Mouse (Mus musculus): ENCODE results near the gene 1700023F06Rik. TPM values are rescaled to one million over a fixed set of nuclear protein-coding genes. Genes with fewer than 3 reads are reported as not detected.
"Not testable (repeated sequence)": the region's sequence is repeated elsewhere in the genome, so short reads cannot be mapped to it uniquely, and the experiment has no call there.

Gene 1700023F06Rik
- total RNA-seq, 2 experiments from 2014 or later = not detected

GRCm38 (mm10) chr11:103223951-103224456 lies 15.6 kb upstream of the 1700023F06Rik start:
- ATAC-seq (replicated peaks; ENCODE audit: low FRiP score, poor library complexity, severe bottlenecking) = no peak

GRCm38 (mm10) chr11:103223444-103223843 lies 15.1 kb upstream of the 1700023F06Rik start:
- no peak for ATAC-seq (replicated peaks; ENCODE audit: low FRiP score, poor library complexity, severe bottlenecking)

- ATAC-seq (replicated peaks; ENCODE audit: low FRiP score, poor library complexity, severe bottlenecking) = not testable (repeated sequence)
Measured at GRCm38 (mm10) chr11:103222718-103223117, 14.4 kb upstream of the 1700023F06Rik start.

GRCm38 (mm10) chr11:103221437-103221836 lies 13.1 kb upstream of the 1700023F06Rik start:
- ATAC-seq (replicated peaks; ENCODE audit: low FRiP score, poor library complexity, severe bottlenecking) = no peak

- ATAC-seq (replicated peaks; ENCODE audit: low FRiP score, poor library complexity, severe bottlenecking) = no peak
Measured at GRCm38 (mm10) chr11:103219995-103220394, 11.6 kb upstream of the 1700023F06Rik start.

- no peak for ATAC-seq (replicated peaks; ENCODE audit: low FRiP score, poor library complexity, severe bottlenecking)
Measured at GRCm38 (mm10) chr11:103219259-103219658, 10.9 kb upstream of the 1700023F06Rik start.

- ATAC-seq (replicated peaks; ENCODE audit: low FRiP score, poor library complexity, severe bottlenecking) = no peak
Measured at GRCm38 (mm10) chr11:103218517-103218901, 10.2 kb upstream of the 1700023F06Rik start.

GRCm38 (mm10) chr11:103217790-103218516 lies 9.6 kb upstream of the 1700023F06Rik start, which contains the start of gene Spata32:
Gene Spata32, minus strand, starts transcription at chr11:103218432.
- ATAC-seq (replicated peaks; ENCODE audit: low FRiP score, poor library complexity, severe bottlenecking) = no peak

- ATAC-seq (replicated peaks; ENCODE audit: low FRiP score, poor library complexity, severe bottlenecking) = no peak
Measured at GRCm38 (mm10) chr11:103215355-103215754, 7.0 kb upstream of the 1700023F06Rik start.

- no peak for ATAC-seq (replicated peaks; ENCODE audit: low FRiP score, poor library complexity, severe bottlenecking)
Measured at GRCm38 (mm10) chr11:103213712-103214111, 5.4 kb upstream of the 1700023F06Rik start.

- no peak for ATAC-seq (replicated peaks; ENCODE audit: low FRiP score, poor library complexity, severe bottlenecking)
Measured at GRCm38 (mm10) chr11:103210291-103210690, 1.9 kb upstream of the 1700023F06Rik start.

- ATAC-seq (replicated peaks; ENCODE audit: low FRiP score, poor library complexity, severe bottlenecking) = no peak
Measured at GRCm38 (mm10) chr11:103206203-103206602, 2.2 kb downstream of the 1700023F06Rik start.

GRCm38 (mm10) chr11:103202376-103202775 lies 6.0 kb downstream of the 1700023F06Rik start:
- no peak for ATAC-seq (replicated peaks; ENCODE audit: low FRiP score, poor library complexity, severe bottlenecking)

- no peak for ATAC-seq (replicated peaks; ENCODE audit: low FRiP score, poor library complexity, severe bottlenecking)
Measured at GRCm38 (mm10) chr11:103201664-103202063, 6.7 kb downstream of the 1700023F06Rik start.

GRCm38 (mm10) chr11:103198911-103199803 lies 9.2 kb downstream of the 1700023F06Rik start:
- no peak for ATAC-seq (replicated peaks; ENCODE audit: low FRiP score, poor library complexity, severe bottlenecking)

GRCm38 (mm10) chr11:103198339-103198738 lies 10.0 kb downstream of the 1700023F06Rik start:
- no peak for ATAC-seq (replicated peaks; ENCODE audit: low FRiP score, poor library complexity, severe bottlenecking)

GRCm38 (mm10) chr11:103197340-103197739 lies 11.0 kb downstream of the 1700023F06Rik start:
- ATAC-seq (replicated peaks; ENCODE audit: low FRiP score, poor library complexity, severe bottlenecking) = no peak

GRCm38 (mm10) chr11:103195656-103196055 lies 12.7 kb downstream of the 1700023F06Rik start:
- ATAC-seq (replicated peaks; ENCODE audit: low FRiP score, poor library complexity, severe bottlenecking) = no peak

- ATAC-seq (replicated peaks; ENCODE audit: low FRiP score, poor library complexity, severe bottlenecking) = no peak
Measured at GRCm38 (mm10) chr11:103195236-103195635, 13.1 kb downstream of the 1700023F06Rik start.

- ATAC-seq (replicated peaks; ENCODE audit: low FRiP score, poor library complexity, severe bottlenecking) = no peak
Measured at GRCm38 (mm10) chr11:103193825-103194168, 14.6 kb downstream of the 1700023F06Rik start.
